In the genomic region with DNA sequence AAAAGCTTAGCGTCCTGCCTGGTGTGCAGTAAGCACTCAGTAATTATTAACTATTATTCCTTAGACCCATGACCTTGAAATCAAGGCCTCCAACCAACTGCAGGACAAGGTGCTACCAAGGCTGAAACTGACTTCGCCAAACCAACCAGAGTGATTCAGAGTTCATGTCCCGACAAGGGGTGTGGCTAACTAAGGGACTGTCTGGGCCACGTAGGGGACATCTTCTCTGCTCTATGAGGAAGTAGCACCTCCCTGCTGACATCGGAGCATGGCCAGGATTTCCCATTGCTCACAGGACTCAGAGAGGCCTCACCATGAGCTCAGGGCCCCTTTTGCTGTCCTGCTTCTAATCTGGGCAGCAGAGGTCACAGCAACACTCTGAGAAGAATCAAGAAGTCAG, we compare ENCODE assay signal across 16 mouse cellular contexts. TPM values are rescaled to one million over a fixed set of nuclear protein-coding genes. Genes with fewer than 3 reads are reported as not detected.
DNase-seq lines count a peak whose midpoint lies in the region; ATAC-seq lines count a peak whose summit lies in the region.
"Had no signal": no experiment of that assay in that cellular context is flagged by ENCODE, and none has a peak within 500 bp of the region (broad histone marks: within the 10 kb centered on the region; RNA-seq: fewer than 3 reads in every experiment).

No protein-coding gene starts in this region.

- DNase-seq in adrenal gland, adult 2 months, result peak; percentile 67
- DNase-seq in adrenal gland, postnatal 25 days, result no peak
- peak; percentile 81 for DNase-seq in 416B (ENCODE audit: low read depth)
- DNase-seq in monocyte, adult 2 months (ENCODE audit: low read depth in 1 of 2, low spot score in 2 of 2), result peak; percentile 42 to 48
- DNase-seq in retina, embryonic 14.5 days (ENCODE audit: low spot score), result no peak
- DNase-seq in cerebellum, adult 8-10 months, result no peak
- no peak for DNase-seq in ovary, adult 18-20 months (ENCODE audit: low spot score)
- DNase-seq: cerebellum, adult 11-12 months; gastrocnemius, postnatal 36 days; lung, embryonic 14.5 days; right cerebral cortex, postnatal 25 days; thymus, postnatal 14 days had no signal

- peak; percentile 65 for ATAC-seq in granulocyte monocyte progenitor cell, adult 5-6 weeks (replicated peaks; ENCODE audit: poor library complexity, severe bottlenecking)
- ATAC-seq: inflammation-experienced regulatory T-cells, adult 6 months had no signal

RNA-seq across cellular contexts. Expression of gene Elf3, which starts 7.5 kb away (rescaled TPM):
- under 1 TPM in 1 of 2 experiments, not detected in 1; 0.38 TPM for total RNA-seq in adrenal gland, adult 2 months (2021)
- polyA plus RNA-seq in adrenal gland, adult 2 months (2012; rRNA removed), result 0.10 and 0.46 TPM in 2 replicates
- 0.21 TPM in 1 of 2 replicates, not detected in the other for total RNA-seq in adrenal gland, postnatal 25 days (2021)
- total RNA-seq in granulocyte monocyte progenitor cell, adult 5-6 weeks (2014; fragmentation: Nextera tagmentation), result not detected in 2 replicates
- total RNA-seq in granulocyte monocyte progenitor cell, adult 5-6 weeks (2017), result not detected in 2 replicates
- total RNA-seq: gastrocnemius, postnatal 36 days; hematopoietic stem cell, adult 5-6 weeks; layer of hippocampus, postnatal 14 days had no signal
- polyA plus RNA-seq: inflammation-experienced regulatory T-cells, adult 6 months had no signal

RNA-seq across cellular contexts. Expression of gene Rnpep, which starts 18.1 kb away (rescaled TPM):
- total RNA-seq in adrenal gland, adult 2 months (2021), result 10 to 100 TPM; 50.5 to 60.8 TPM
- polyA plus RNA-seq in adrenal gland, adult 2 months (2012; rRNA removed), result 41.1 and 41.6 TPM in 2 replicates
- total RNA-seq in adrenal gland, postnatal 25 days (2021), result 50.9 and 58.0 TPM in 2 replicates
- total RNA-seq in granulocyte monocyte progenitor cell, adult 5-6 weeks (2014; fragmentation: Nextera tagmentation), result 118 and 165 TPM in 2 replicates
- 82.9 and 91.2 TPM in 2 replicates for total RNA-seq in granulocyte monocyte progenitor cell, adult 5-6 weeks (2017)

RNA-seq across cellular contexts. Expression of gene Timm17a, which starts 47.7 kb away (rescaled TPM):
- total RNA-seq in adrenal gland, adult 2 months (2021), result 100 to 1,000 TPM; 174 to 237 TPM
- polyA plus RNA-seq in adrenal gland, adult 2 months (2012; rRNA removed), result 40.7 and 54.2 TPM in 2 replicates
- total RNA-seq in adrenal gland, postnatal 25 days (2021), result 161 and 183 TPM in 2 replicates
- total RNA-seq in granulocyte monocyte progenitor cell, adult 5-6 weeks (2014; fragmentation: Nextera tagmentation), result 49.9 and 66.7 TPM in 2 replicates
- 26.9 and 40.4 TPM in 2 replicates for total RNA-seq in granulocyte monocyte progenitor cell, adult 5-6 weeks (2017)

RNA-seq across cellular contexts. Expression of gene Lmod1, which starts 58.8 kb away (rescaled TPM):
- total RNA-seq in adrenal gland, adult 2 months (2021), result 1 to 10 TPM; 2.1 to 2.6 TPM
- polyA plus RNA-seq in adrenal gland, adult 2 months (2012; rRNA removed), result 0.77 and 1.1 TPM in 2 replicates
- 1.1 and 1.6 TPM in 2 replicates for total RNA-seq in adrenal gland, postnatal 25 days (2021)
- total RNA-seq in granulocyte monocyte progenitor cell, adult 5-6 weeks (2014; fragmentation: Nextera tagmentation), result not detected in 2 replicates
- total RNA-seq in granulocyte monocyte progenitor cell, adult 5-6 weeks (2017), result not detected in 2 replicates
- total RNA-seq: hematopoietic stem cell, adult 5-6 weeks had no signal
- polyA plus RNA-seq: inflammation-experienced regulatory T-cells, adult 6 months had no signal

Comparison
In these comparisons a context has a peak if more than half of its experiments do, and no peak if none do; other contexts are left out.
1. DNase-seq: peak in adrenal gland, adult 2 months (single experiment), 416B (single experiment) and monocyte, adult 2 months (2 of 2); none in adrenal gland, postnatal 25 days (single experiment), retina, embryonic 14.5 days (single experiment), cerebellum, adult 8-10 months (single experiment) and ovary, adult 18-20 months (single experiment).